Mouse (Mus musculus) erythroblast, embryonic 14.5 days (primary cell): ENCODE data around the gene Lrrc25.

Experiments used
- GATA1 ChIP-seq: IDR thresholded peaks from 2 replicates; pipeline ENCODE4 v1.6.1; 2012; ENCODE audit warnings: low read length, inconsistent platforms, mixed read lengths
- TAL1 ChIP-seq: IDR thresholded peaks from 3 replicates; pipeline ENCODE4 v1.6.1; 2012; ENCODE audit warnings: low read length, inconsistent platforms, mixed read lengths

DNA sequence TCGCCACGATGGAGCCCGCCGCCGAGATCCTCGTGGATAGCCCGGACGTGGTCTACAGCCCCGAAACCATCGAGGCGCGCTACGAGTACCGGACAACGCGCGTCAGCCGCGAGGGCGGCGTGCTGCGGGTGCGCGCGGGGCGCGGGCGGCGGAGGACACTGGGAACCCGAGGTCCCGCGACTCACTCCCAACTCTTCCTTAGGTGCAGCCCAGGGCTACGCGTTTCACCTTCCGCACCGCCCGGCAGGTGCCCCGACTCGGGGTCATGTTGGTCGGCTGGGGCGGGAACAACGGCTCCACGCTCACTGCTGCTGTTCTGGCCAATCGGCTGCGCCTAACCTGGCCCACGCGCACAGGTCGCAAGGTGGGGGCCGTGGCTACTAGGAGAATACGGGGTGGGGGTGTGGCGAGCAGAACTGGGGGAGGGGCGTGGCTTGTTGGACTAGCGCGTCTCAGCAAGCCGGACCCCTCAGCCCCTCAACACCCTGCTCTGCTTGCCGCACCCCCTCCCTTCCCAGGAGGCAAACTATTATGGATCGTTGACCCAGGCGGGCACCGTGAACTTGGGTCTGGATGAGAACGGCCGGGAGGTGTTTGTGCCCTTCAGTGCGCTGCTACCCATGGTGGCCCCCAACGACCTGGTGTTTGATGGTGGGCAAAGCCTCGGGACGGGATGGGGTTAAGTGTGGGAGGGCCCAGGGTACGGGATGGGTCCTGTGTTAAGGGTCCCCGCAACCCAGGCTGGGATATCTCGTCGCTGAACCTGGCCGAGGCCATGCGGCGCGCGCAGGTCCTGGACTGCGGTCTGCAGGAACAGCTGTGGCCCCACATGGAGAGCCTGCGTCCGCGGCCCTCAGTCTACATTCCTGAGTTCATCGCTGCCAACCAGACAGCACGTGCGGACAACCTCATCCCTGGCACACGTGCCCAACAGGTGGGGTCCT, 21.1 kb upstream of the Lrrc25 start:
- TF ChIP-seq TAL1 (no peak), GATA1 (no peak)
